Mouse (Mus musculus) kidney, adult 2 months (tissue): ENCODE data around the gene Ralgps1. TPM values are rescaled to one million over a fixed set of nuclear protein-coding genes. Genes with fewer than 3 reads are reported as not detected.

ENCODE experiments used
- DNase-seq: peaks from one replicate; pipeline ENCODE4 v3.0.0; 2021
- H3K27ac ChIP-seq: fragments of 200-500 bp; 2 replicates; pipeline ENCODE4 v1.5.1; 2012; ENCODE audit warnings: low read depth, low read length, control low read depth, inconsistent platforms; ENCODE audit not compliant: insufficient read depth
- H3K27me3 ChIP-seq: fragments of 200-500 bp; replicated peaks from 2 replicates; pipeline ENCODE4 v1.6.1; 2012; ENCODE audit warnings: mild to moderate bottlenecking, moderate library complexity, low read length, inconsistent platforms; ENCODE audit not compliant: control insufficient read depth, insufficient read depth
- H3K36me3 ChIP-seq: fragments of 200-500 bp; 2 replicates; pipeline ENCODE4 v1.6.1; 2012; ENCODE audit warnings: mild to moderate bottlenecking, moderate library complexity, low read length, inconsistent platforms; ENCODE audit not compliant: control insufficient read depth, insufficient read depth
- H3K4me1 ChIP-seq: fragments of 200-500 bp; 2 replicates; pipeline ENCODE4 v1.6.1; 2011; ENCODE audit warnings: low read length; ENCODE audit not compliant: control insufficient read depth, insufficient read depth
- H3K4me3 ChIP-seq: fragments of 200-500 bp; 2 replicates; pipeline ENCODE4 v1.5.1; 2011; ENCODE audit warnings: mild to moderate bottlenecking, low read depth, low read length, control low read depth; ENCODE audit not compliant: insufficient read depth
- CTCF ChIP-seq: fragments of 200-500 bp; conservative IDR thresholded peaks from 2 replicates; pipeline ENCODE4 v1.5.1; 2011; ENCODE audit warnings: low read depth, mild to moderate bottlenecking, control low read depth, low read length, moderate library complexity, mixed read lengths; ENCODE audit not compliant: insufficient read depth, insufficient read length
- POLR2A ChIP-seq: fragments of 200-500 bp; IDR thresholded peaks from one replicate; pipeline ENCODE4 v1.6.1; 2011; ENCODE audit warnings: low read depth, low read length, control low read depth
- WGBS: fragments of 180-500 bp; shearing (Covaris S2); methylation state at CpG from one replicate; pipeline ENCODE4 v1.1.7; 2018; 5-methylcytosine and 5-hydroxymethylcytosine counted together
- polyA plus RNA-seq: library from polyadenylated mRNA; depleted of rRNA; stranded (reverse); fragments of >200 nt; gene quantifications from 2 replicates; pipeline ENCODE4 v1.2.3, GENCODE M21; 2012

Ralgps1 gene
- polyA plus RNA-seq, 1 experiment = 4.9 TPM

GRCm38 (mm10) chr2:33228551-33228950, 142.7 kb downstream of the Ralgps1 start:
- Histone ChIP-seq H3K27ac (no peak overlapping the region), H3K27me3 (no peaks in the 10 kb centered on the region), H3K4me3 (no peak overlapping the region), H3K4me1 (peaks cover 21% of the 10 kb centered on the region), H3K36me3 (no peaks in the 10 kb centered on the region)
- TF ChIP-seq POLR2A = no peak
- no peak for TF ChIP-seq CTCF
- 74% methylated on average over 15 of the region's 15 CpGs for WGBS
- peak; percentile 61 for DNase-seq

GRCm38 (mm10) chr2:33228077-33228476, 143.2 kb downstream of the Ralgps1 start:
- Histone ChIP-seq H3K27me3 (no peaks in the 10 kb centered on the region), H3K27ac (no peak overlapping the region), H3K4me1 (peaks cover 17% of the 10 kb centered on the region), H3K36me3 (no peaks in the 10 kb centered on the region), H3K4me3 (no peak overlapping the region)
- 88% methylated on average over 11 of the region's 11 CpGs for WGBS
- TF ChIP-seq CTCF = no peak
- TF ChIP-seq POLR2A = no peak
- no peak for DNase-seq

- DNase-seq = no peak
- Histone ChIP-seq H3K27me3 (no peaks in the 10 kb centered on the region), H3K4me1 (peaks cover 28% of the 10 kb centered on the region), H3K4me3 (no peak overlapping the region), H3K27ac (no peak overlapping the region), H3K36me3 (no peaks in the 10 kb centered on the region)
- 95% methylated on average over 7 of the region's 7 CpGs for WGBS
- TF ChIP-seq CTCF (no peak), POLR2A (no peak)
Observed at GRCm38 (mm10) chr2:33225921-33226320, 145.4 kb downstream of the Ralgps1 start.

- Histone ChIP-seq H3K27ac (no peak overlapping the region), H3K4me1 (peaks cover 25% of the 10 kb centered on the region), H3K27me3 (no peaks in the 10 kb centered on the region), H3K4me3 (no peak overlapping the region), H3K36me3 (no peaks in the 10 kb centered on the region)
- WGBS = 80% methylated on average over 10 of the region's 10 CpGs
- no peak for DNase-seq
- TF ChIP-seq CTCF = no peak
- TF ChIP-seq POLR2A = no peak
Observed at GRCm38 (mm10) chr2:33223656-33224358, 147.5 kb downstream of the Ralgps1 start.

- H3K27me3 ChIP-seq = no peaks in the 10 kb centered on the region
- no peak overlapping the region for H3K27ac ChIP-seq
- no peak for TF ChIP-seq CTCF
- no peak for TF ChIP-seq POLR2A
- peaks cover 22% of the 10 kb centered on the region for H3K4me1 ChIP-seq
- H3K4me3 ChIP-seq = no peak overlapping the region
- DNase-seq = peak; percentile 72
- 41% methylated on average over 6 of the region's 6 CpGs for WGBS
- no peaks in the 10 kb centered on the region for H3K36me3 ChIP-seq
Observed at GRCm38 (mm10) chr2:33222480-33222879, 148.8 kb downstream of the Ralgps1 start.

GRCm38 (mm10) chr2:33221339-33221900, 149.9 kb downstream of the Ralgps1 start:
- no peak overlapping the region for H3K4me3 ChIP-seq
- DNase-seq = no peak
- no peak overlapping the region for H3K27ac ChIP-seq

GRCm38 (mm10) chr2:33220674-33221338, 150.5 kb downstream of the Ralgps1 start:
- no peak for TF ChIP-seq CTCF
- DNase-seq = peak; percentile 82
- H3K27me3 ChIP-seq = no peaks in the 10 kb centered on the region
- H3K4me1 ChIP-seq = peaks cover 22% of the 10 kb centered on the region
- 63% methylated on average over 10 of the region's 10 CpGs for WGBS
- no peak overlapping the region for H3K27ac ChIP-seq
- H3K4me3 ChIP-seq = no peak overlapping the region
- no peaks in the 10 kb centered on the region for H3K36me3 ChIP-seq

More at GRCm38 (mm10) chr2:33221339-33221900, 149.9 kb downstream of the Ralgps1 start:
- Histone ChIP-seq H3K36me3 (no peaks in the 10 kb centered on the region), H3K27me3 (no peaks in the 10 kb centered on the region), H3K4me1 (peaks cover 22% of the 10 kb centered on the region)
- TF ChIP-seq CTCF = no peak
- TF ChIP-seq POLR2A = no peak
- WGBS = 64% methylated on average over 11 of the region's 11 CpGs
